Mouse (Mus musculus) heart, embryonic 14.5 days (tissue): ENCODE measurements around the gene Gm4307. TPM values are rescaled to one million over a fixed set of nuclear protein-coding genes. Genes with fewer than 3 reads are reported as not detected.

Experiments
- polyA plus RNA-seq: library from polyadenylated mRNA; unstranded; fragments of >200 nt; fragmentation: Nextera tagmentation; extraction: Ambion mirVana; gene quantifications from 2 replicates; pipeline ENCODE4 v1.2.1, GENCODE M21; 2014

The Gm4307 gene
- polyA plus RNA-seq, 1 experiment from 2014 or later: not detected

Other genes starting within 250 kb of the Gm4307 start
- not detected in 2 replicates for gene Gm4301, start 25.7 kb upstream of the Gm4307 start, polyA plus RNA-seq
- gene Gm4302, start 20.5 kb upstream of the Gm4307 start, polyA plus RNA-seq: not detected in 2 replicates
- not detected in 2 replicates for gene Gm4303, start 15.4 kb upstream of the Gm4307 start, polyA plus RNA-seq
- not detected in 2 replicates for gene Gm4305, start 10.2 kb upstream of the Gm4307 start, polyA plus RNA-seq
- gene Gm4312, start 21.2 kb downstream of the Gm4307 start, polyA plus RNA-seq: not detected in 2 replicates
- gene Tmtc3, start 126.0 kb downstream of the Gm4307 start, polyA plus RNA-seq: 18.2 and 21.5 TPM in 2 replicates
- gene Cep290, start 126.2 kb downstream of the Gm4307 start, polyA plus RNA-seq: 2.4 and 4.2 TPM in 2 replicates
- gene 4930430F08Rik, start 229.1 kb downstream of the Gm4307 start, polyA plus RNA-seq: 5.8 and 9.7 TPM in 2 replicates
- not detected in 2 replicates for gene 1700017N19Rik, start 229.1 kb downstream of the Gm4307 start, polyA plus RNA-seq